20 mouse cellular contexts compared by ENCODE assay signal in genomic region chr3:131135434-131135833, GRCm38 (mm10). TPM values are rescaled to one million over a fixed set of nuclear protein-coding genes. Genes with fewer than 3 reads are reported as not detected.
DNase-seq lines count a peak whose midpoint lies in the region; ATAC-seq and TF ChIP-seq lines count a peak whose summit lies in the region.
"Had no signal": no experiment of that assay in that cellular context is flagged by ENCODE, and none has a peak within 500 bp of the region (broad histone marks: within the 10 kb centered on the region; RNA-seq: fewer than 3 reads in every experiment).

No protein-coding gene starts in this region.

- no peaks in the 10 kb centered on the region for H3K36me3 ChIP-seq in forebrain, embryonic 13.5 days (ENCODE audit: poor library complexity, severe bottlenecking)
- H3K36me3 ChIP-seq in forebrain, postnatal 0 days (ENCODE audit: insufficient read depth), result no peaks in the 10 kb centered on the region
- no peaks in the 10 kb centered on the region for H3K36me3 ChIP-seq in neural tube, embryonic 12.5 days
- H3K36me3 ChIP-seq in limb, embryonic 12.5 days, result peaks cover 3% of the 10 kb centered on the region; the same call in 1 of the 2 replicates
- H3K36me3 ChIP-seq: heart, embryonic 12.5 days had no signal

- no peak for TF ChIP-seq CTCF in forebrain, postnatal 0 days (IDR thresholded peaks at IDR 0.05; ENCODE audit: low read depth)

- H3K4me3 ChIP-seq in forebrain, embryonic 13.5 days, result no peak overlapping the region
- no peak overlapping the region for H3K4me3 ChIP-seq in forebrain, postnatal 0 days (ENCODE audit: low read depth, low read length)
- no peak overlapping the region for H3K4me3 ChIP-seq in neural tube, embryonic 12.5 days
- H3K4me3 ChIP-seq in limb, embryonic 12.5 days (replicated peaks), result no peak overlapping the region
- H3K4me3 ChIP-seq: heart, embryonic 12.5 days had no signal

- no peaks in the 10 kb centered on the region for H3K9me3 ChIP-seq in forebrain, embryonic 13.5 days (replicated peaks)
- H3K9me3 ChIP-seq in forebrain, postnatal 0 days (ENCODE audit: low read length), result no peaks in the 10 kb centered on the region
- H3K9me3 ChIP-seq in neural tube, embryonic 12.5 days, result no peaks in the 10 kb centered on the region
- H3K9me3 ChIP-seq in limb, embryonic 12.5 days, result no peaks in the 10 kb centered on the region
- H3K9me3 ChIP-seq: heart, embryonic 12.5 days had no signal

- 0 out of 2 replicates have a peak overlapping the region, but pooled peaks have one; percentile 11 for H3K4me2 ChIP-seq in forebrain, embryonic 13.5 days
- no peak overlapping the region for H3K4me2 ChIP-seq in forebrain, postnatal 0 days (ENCODE audit: low read depth)
- H3K4me2 ChIP-seq in neural tube, embryonic 12.5 days (replicated peaks), result peak overlapping the region; percentile 2; the same call in 1 of the 2 replicates
- H3K4me2 ChIP-seq in limb, embryonic 12.5 days, result no peak overlapping the region
- H3K4me2 ChIP-seq: heart, embryonic 12.5 days had no signal

- peaks cover 65% of the 10 kb centered on the region for H3K4me1 ChIP-seq in forebrain, embryonic 13.5 days
- peaks cover 13% of the 10 kb centered on the region for H3K4me1 ChIP-seq in forebrain, postnatal 0 days (ENCODE audit: insufficient read depth)
- peaks cover 41% of the 10 kb centered on the region for H3K4me1 ChIP-seq in neural tube, embryonic 12.5 days
- H3K4me1 ChIP-seq in limb, embryonic 12.5 days (replicated peaks), result peaks cover 63% of the 10 kb centered on the region

- no peak overlapping the region for H3K9ac ChIP-seq in forebrain, embryonic 13.5 days
- no peak overlapping the region for H3K9ac ChIP-seq in forebrain, postnatal 0 days
- H3K9ac ChIP-seq in neural tube, embryonic 12.5 days, result no peak overlapping the region
- no peak overlapping the region for H3K9ac ChIP-seq in limb, embryonic 12.5 days (replicated peaks)
- H3K9ac ChIP-seq: heart, embryonic 12.5 days; liver, postnatal 0 days had no signal

- no peaks in the 10 kb centered on the region for H3K27me3 ChIP-seq in forebrain, embryonic 13.5 days
- no peaks in the 10 kb centered on the region for H3K27me3 ChIP-seq in forebrain, postnatal 0 days (ENCODE audit: insufficient read depth, low read length)
- H3K27me3 ChIP-seq in neural tube, embryonic 12.5 days (replicated peaks), result no peaks in the 10 kb centered on the region; the same call in 1 of the 2 replicates
- H3K27me3 ChIP-seq in limb, embryonic 12.5 days, result no peaks in the 10 kb centered on the region
- H3K27me3 ChIP-seq: heart, embryonic 12.5 days had no signal

- no peak overlapping the region for H3K27ac ChIP-seq in forebrain, embryonic 13.5 days
- no peak overlapping the region for H3K27ac ChIP-seq in forebrain, postnatal 0 days (ENCODE audit: low read depth, low read length)
- no peak overlapping the region for H3K27ac ChIP-seq in neural tube, embryonic 12.5 days
- H3K27ac ChIP-seq in limb, embryonic 12.5 days, result 0 out of 2 replicates have a peak overlapping the region, but pooled peaks have one; percentile 18
- H3K27ac ChIP-seq: stomach, postnatal 0 days had no signal

- ATAC-seq in forebrain, embryonic 13.5 days, result no peak
- ATAC-seq in forebrain, postnatal 0 days, result no peak
- ATAC-seq in neural tube, embryonic 12.5 days (ENCODE audit: low FRiP score, low read depth), result no peak
- no peak for ATAC-seq in limb, embryonic 12.5 days (ENCODE audit: insufficient number of reproducible peaks, insufficient read depth, low FRiP score, low TSS enrichment, low read depth)
- no peak for ATAC-seq in inflammation-experienced regulatory T-cells, adult 6 months
- ATAC-seq: forebrain, embryonic 16.5 days; hindbrain, embryonic 16.5 days; intestine, postnatal 0 days; liver, postnatal 0 days had no signal

- DNase-seq in forebrain, postnatal 0 days, result no peak
- DNase-seq in neural tube, embryonic 10.5 days (ENCODE audit: extremely low spot score, low spot score), result no peak
- no peak for DNase-seq in lung, postnatal 10 days
- DNase-seq: adrenal gland, adult 2 months; cerebellum, adult 8-10 months; heart, adult 11 months; heart, postnatal 14 days; liver, postnatal 0 days; lung, postnatal 14 days; right cerebral cortex, postnatal 4 days had no signal

- WGBS in forebrain, embryonic 13.5 days, result 20% methylated on average over 9 of the region's 9 CpGs
- 32% methylated on average over 9 of the region's 9 CpGs for WGBS in forebrain, postnatal 0 days
- WGBS in neural tube, embryonic 12.5 days, result 17% methylated on average over 9 of the region's 9 CpGs
- 48% methylated on average over 9 of the region's 9 CpGs for WGBS in limb, embryonic 12.5 days

RNA-seq across cellular contexts. Expression of gene Lef1, which starts 25.2 kb away (rescaled TPM):
- 24.8 and 27.6 TPM in 2 replicates for polyA plus RNA-seq in forebrain, embryonic 13.5 days (2015; fragmentation: Nextera tagmentation; extraction: Ambion mirVana)
- total RNA-seq in forebrain, postnatal 0 days (2014; rRNA removed), result 6.6 and 12.1 TPM in 2 replicates
- polyA plus RNA-seq in forebrain, postnatal 0 days (2015; fragmentation: Nextera tagmentation; extraction: Ambion mirVana), result 9.3 and 15.3 TPM in 2 replicates
- 15.2 and 16.3 TPM in 2 replicates for polyA plus RNA-seq in neural tube, embryonic 12.5 days (2016; fragmentation: Nextera tagmentation; extraction: Ambion mirVana)
- 59.4 and 60.5 TPM in 2 replicates for polyA plus RNA-seq in limb, embryonic 12.5 days (2016; fragmentation: Nextera tagmentation; extraction: Ambion mirVana)
- 100 to 1,000 TPM; 103 to 195 (median 174) TPM for polyA plus RNA-seq in inflammation-experienced regulatory T-cells, adult 6 months (2017; shearing (Covaris generic))
- total RNA-seq: common myeloid progenitor, adult 5-6 weeks had no signal

Comparison
In these comparisons a context has a peak if more than half of its experiments do, and no peak if none do; other contexts are left out.
1. H3K4me2 ChIP-seq: peak in forebrain, embryonic 13.5 days (single experiment) and neural tube, embryonic 12.5 days (single experiment); none in forebrain, postnatal 0 days (single experiment) and limb, embryonic 12.5 days (single experiment).